Mouse (Mus musculus): Measurements from ENCODE around the gene BC053393. TPM values are rescaled to one million over a fixed set of nuclear protein-coding genes. Genes with fewer than 3 reads are reported as not detected.

Gene BC053393
- polyA plus RNA-seq, 1 experiment = not detected

- H3K79me3 ChIP-seq (ENCODE audit: low read depth) = no peaks in the 10 kb centered on the region
- H3K4me3 ChIP-seq (ENCODE audit: insufficient read depth, poor library complexity, severe bottlenecking) = no peak overlapping the region
- TF ChIP-seq CEBPB (IDR thresholded peaks at IDR 0.05; ENCODE audit: low read depth) = no peak
- TF ChIP-seq MYOD1 (IDR thresholded peaks at IDR 0.05; ENCODE audit: control insufficient read depth, insufficient read length, low read depth) = no peak
- no peak for TF ChIP-seq FOSL1 (IDR thresholded peaks at IDR 0.05; ENCODE audit: insufficient read depth, low read length, poor library complexity, severe bottlenecking)
- no peaks in the 10 kb centered on the region for H3K79me2 ChIP-seq (ENCODE audit: control insufficient read depth, insufficient read depth)
- no peaks in the 10 kb centered on the region for H3K36me3 ChIP-seq (ENCODE audit: control insufficient read depth, insufficient read depth)
- no peaks in the 10 kb centered on the region for H3K27me3 ChIP-seq (ENCODE audit: control insufficient read depth, insufficient read depth, insufficient read length)
- H3ac ChIP-seq (ENCODE audit: control insufficient read depth, insufficient read length, low read depth) = no peak overlapping the region
These were observed 7.5 kb downstream of the BC053393 start for GRCm38 (mm10) chr11:46578771-46579281.

GRCm38 (mm10) chr11:46580428-46580827 is 9.1 kb downstream of the BC053393 start:
- Histone ChIP-seq H3K4me3 (ENCODE audit: insufficient read depth, poor library complexity, severe bottlenecking) (no peak overlapping the region), H3ac (ENCODE audit: control insufficient read depth, insufficient read length, low read depth) (no peak overlapping the region), H3K79me2 (ENCODE audit: control insufficient read depth, insufficient read depth) (no peaks in the 10 kb centered on the region), H3K79me3 (ENCODE audit: low read depth) (no peaks in the 10 kb centered on the region), H3K27me3 (ENCODE audit: control insufficient read depth, insufficient read depth, insufficient read length) (no peaks in the 10 kb centered on the region), H3K36me3 (ENCODE audit: control insufficient read depth, insufficient read depth) (no peaks in the 10 kb centered on the region)
- TF ChIP-seq FOSL1 (IDR thresholded peaks at IDR 0.05; ENCODE audit: insufficient read depth, low read length, poor library complexity, severe bottlenecking) = no peak
- TF ChIP-seq CEBPB (IDR thresholded peaks at IDR 0.05; ENCODE audit: low read depth) = no peak
- no peak for TF ChIP-seq MYOG (IDR thresholded peaks at IDR 0.05; ENCODE audit: control insufficient read depth, extremely low read depth, insufficient read length)
- TF ChIP-seq CTCF (IDR thresholded peaks at IDR 0.05; ENCODE audit: control insufficient read depth, insufficient read depth, insufficient read length) = no peak
- TF ChIP-seq USF1 (IDR thresholded peaks at IDR 0.05; ENCODE audit: low read depth) = no peak

- no peak overlapping the region for H3K4me3 ChIP-seq (ENCODE audit: insufficient read depth, poor library complexity, severe bottlenecking)
- no peak overlapping the region for H3ac ChIP-seq (ENCODE audit: control insufficient read depth, insufficient read length, low read depth)
- TF ChIP-seq MAX (IDR thresholded peaks at IDR 0.05) (no peak), FOSL1 (IDR thresholded peaks at IDR 0.05; ENCODE audit: insufficient read depth, low read length, poor library complexity, severe bottlenecking) (no peak), CTCF (IDR thresholded peaks at IDR 0.05; ENCODE audit: control insufficient read depth, insufficient read depth, insufficient read length) (no peak), MYOD1 (IDR thresholded peaks at IDR 0.05; ENCODE audit: control insufficient read depth, insufficient read length, low read depth) (no peak), USF1 (IDR thresholded peaks at IDR 0.05; ENCODE audit: low read depth) (no peak), CEBPB (IDR thresholded peaks at IDR 0.05; ENCODE audit: low read depth) (no peak), MYOG (IDR thresholded peaks at IDR 0.05; ENCODE audit: control insufficient read depth, extremely low read depth, insufficient read length) (no peak)
- H3K36me3 ChIP-seq (ENCODE audit: control insufficient read depth, insufficient read depth) = no peaks in the 10 kb centered on the region
- H3K79me2 ChIP-seq (ENCODE audit: control insufficient read depth, insufficient read depth) = no peaks in the 10 kb centered on the region
- no peaks in the 10 kb centered on the region for H3K79me3 ChIP-seq (ENCODE audit: low read depth)
- no peaks in the 10 kb centered on the region for H3K27me3 ChIP-seq (ENCODE audit: control insufficient read depth, insufficient read depth, insufficient read length)
These were observed 11.4 kb downstream of the BC053393 start for GRCm38 (mm10) chr11:46582741-46583140.

- H3K36me3 ChIP-seq (ENCODE audit: control insufficient read depth, insufficient read depth) = no peaks in the 10 kb centered on the region
- TF ChIP-seq FOSL1 (IDR thresholded peaks at IDR 0.05; ENCODE audit: insufficient read depth, low read length, poor library complexity, severe bottlenecking) (no peak), MYOG (IDR thresholded peaks at IDR 0.05; ENCODE audit: control insufficient read depth, extremely low read depth, insufficient read length) (no peak), USF1 (IDR thresholded peaks at IDR 0.05; ENCODE audit: low read depth) (no peak), CEBPB (IDR thresholded peaks at IDR 0.05; ENCODE audit: low read depth) (no peak), CTCF (IDR thresholded peaks at IDR 0.05; ENCODE audit: control insufficient read depth, insufficient read depth, insufficient read length) (no peak), MAX (IDR thresholded peaks at IDR 0.05) (no peak), MYOD1 (IDR thresholded peaks at IDR 0.05; ENCODE audit: control insufficient read depth, insufficient read length, low read depth) (no peak)
- no peaks in the 10 kb centered on the region for H3K27me3 ChIP-seq (ENCODE audit: control insufficient read depth, insufficient read depth, insufficient read length)
- no peaks in the 10 kb centered on the region for H3K79me3 ChIP-seq (ENCODE audit: low read depth)
- no peak overlapping the region for H3K4me3 ChIP-seq (ENCODE audit: insufficient read depth, poor library complexity, severe bottlenecking)
- H3ac ChIP-seq (ENCODE audit: control insufficient read depth, insufficient read length, low read depth) = no peak overlapping the region
- no peaks in the 10 kb centered on the region for H3K79me2 ChIP-seq (ENCODE audit: control insufficient read depth, insufficient read depth)
These were observed 21.1 kb downstream of the BC053393 start for GRCm38 (mm10) chr11:46592416-46592815.

- TF ChIP-seq CTCF (IDR thresholded peaks at IDR 0.05; ENCODE audit: control insufficient read depth, insufficient read depth, insufficient read length) = no peak
- no peak for TF ChIP-seq CEBPB (IDR thresholded peaks at IDR 0.05; ENCODE audit: low read depth)
- TF ChIP-seq USF1 (IDR thresholded peaks at IDR 0.05; ENCODE audit: low read depth) = no peak
- no peak for TF ChIP-seq MYOG (IDR thresholded peaks at IDR 0.05; ENCODE audit: control insufficient read depth, extremely low read depth, insufficient read length)
- no peak for TF ChIP-seq FOSL1 (IDR thresholded peaks at IDR 0.05; ENCODE audit: insufficient read depth, low read length, poor library complexity, severe bottlenecking)
- TF ChIP-seq MYOD1 (IDR thresholded peaks at IDR 0.05; ENCODE audit: control insufficient read depth, insufficient read length, low read depth) = no peak
- TF ChIP-seq MAX (IDR thresholded peaks at IDR 0.05) = no peak
- Histone ChIP-seq H3K27me3 (ENCODE audit: control insufficient read depth, insufficient read depth, insufficient read length) (no peaks in the 10 kb centered on the region), H3K36me3 (ENCODE audit: control insufficient read depth, insufficient read depth) (no peaks in the 10 kb centered on the region), H3K4me3 (ENCODE audit: insufficient read depth, poor library complexity, severe bottlenecking) (no peak overlapping the region), H3K79me2 (ENCODE audit: control insufficient read depth, insufficient read depth) (no peaks in the 10 kb centered on the region), H3ac (ENCODE audit: control insufficient read depth, insufficient read length, low read depth) (no peak overlapping the region), H3K79me3 (ENCODE audit: low read depth) (no peaks in the 10 kb centered on the region)
These were observed 48.6 kb downstream of the BC053393 start for GRCm38 (mm10) chr11:46619929-46620328.
